Mouse (Mus musculus) lung, postnatal 0 days (tissue): Measurements from ENCODE around the gene Ogfod2. TPM values are rescaled to one million over a fixed set of nuclear protein-coding genes. Genes with fewer than 3 reads are reported as not detected.

Source experiments
- ATAC-seq: fragments of 200-750 bp; cut with Nextera tagmentation; 2 replicates; pipeline ENCODE4 v1.8.0; 2017; ENCODE audit warnings: moderate library complexity
- DNase-seq: peaks from one replicate; pipeline ENCODE4 v3.0.0-alpha.2; 2016; ENCODE audit warnings: low spot score
- H3K27ac ChIP-seq: fragments of 300-500 bp; sonication (generic); 2 replicates; pipeline ENCODE4 v1.5.1; 2014; ENCODE audit warnings: antibody characterized with exemption, mild to moderate bottlenecking, low read length, mixed read lengths
- H3K27me3 ChIP-seq: fragments of 300-500 bp; sonication (generic); replicated peaks from 2 replicates; pipeline ENCODE4 v1.6.1; 2014; ENCODE audit warnings: low read length, mixed read lengths; ENCODE audit not compliant: insufficient read depth
- H3K36me3 ChIP-seq: fragments of 300-500 bp; sonication (generic); 2 replicates; pipeline ENCODE4 v1.6.1; 2014; ENCODE audit warnings: low read length, mixed read lengths; ENCODE audit not compliant: insufficient read depth
- H3K4me1 ChIP-seq: fragments of 300-500 bp; sonication (generic); 2 replicates; pipeline ENCODE4 v1.6.1; 2014; ENCODE audit warnings: antibody characterized with exemption, low read depth, low read length, mixed read lengths; ENCODE audit not compliant: insufficient read depth
- H3K4me2 ChIP-seq: fragments of 300-500 bp; sonication (generic); replicated peaks from 2 replicates; pipeline ENCODE4 v1.6.1; 2014; ENCODE audit warnings: low read depth, mild to moderate bottlenecking, low read length, moderate library complexity, mixed read lengths
- H3K4me3 ChIP-seq: fragments of 300-500 bp; sonication (generic); 2 replicates; pipeline ENCODE4 v1.5.1; 2014; ENCODE audit warnings: low read depth, low read length
- H3K9ac ChIP-seq: fragments of 300-500 bp; sonication (generic); replicated peaks from 2 replicates; pipeline ENCODE4 v1.6.1; 2014; ENCODE audit warnings: low read depth, mild to moderate bottlenecking
- H3K9me3 ChIP-seq: fragments of 300-500 bp; sonication (generic); 2 replicates; pipeline ENCODE4 v1.6.1; 2016; ENCODE audit warnings: low read length, mixed read lengths
- CTCF ChIP-seq: IDR thresholded peaks from 2 replicates; pipeline ENCODE4 v1.5.1; 2016; ENCODE audit warnings: antibody characterized with exemption, mild to moderate bottlenecking
- EP300 ChIP-seq: IDR thresholded peaks from 2 replicates; pipeline ENCODE4 v1.6.1; 2016; ENCODE audit warnings: antibody characterized with exemption, mild to moderate bottlenecking, control low read depth
- WGBS: fragments of 180-500 bp; shearing (Covaris S2); extraction: QIAGEN DNeasy Blood & Tissue Kit; methylation state at CpG from one replicate; pipeline ENCODE4 v1.1.7; 2014; 5-methylcytosine and 5-hydroxymethylcytosine counted together
- polyA plus RNA-seq: library from polyadenylated mRNA; unstranded; fragments of >200 nt; fragmentation: Nextera tagmentation; extraction: Ambion mirVana; gene quantifications from 2 replicates; pipeline ENCODE4 v1.2.1, GENCODE M21; 2015

Gene Ogfod2
- polyA plus RNA-seq, 1 experiment from 2014 or later: 29.4 TPM

GRCm38 (mm10) chr5:124083850-124084587, 28.1 kb upstream of the Ogfod2 start:
- Histone ChIP-seq H3K4me1 (no peaks in the 10 kb centered on the region), H3K36me3 (no peaks in the 10 kb centered on the region), H3K4me2 (no peak overlapping the region), H3K27me3 (no peaks in the 10 kb centered on the region), H3K9ac (no peak overlapping the region), H3K9me3 (no peaks in the 10 kb centered on the region), H3K4me3 (no peak overlapping the region), H3K27ac (no peak overlapping the region)
- no peak for DNase-seq
- no peak for TF ChIP-seq CTCF
- no peak for TF ChIP-seq EP300
- ATAC-seq: no peak
- WGBS: 81% methylated on average over 14 of the region's 14 CpGs

GRCm38 (mm10) chr5:124084588-124085173, 27.4 kb upstream of the Ogfod2 start:
- H3K9me3 ChIP-seq: no peaks in the 10 kb centered on the region
- ATAC-seq (peak; percentile 68), DNase-seq (peak; percentile 84)
- H3K4me2 ChIP-seq: no peak overlapping the region
- no peak overlapping the region for H3K4me3 ChIP-seq
- TF ChIP-seq EP300 (no peak), CTCF (peak; percentile 100)
- H3K27ac ChIP-seq: no peak overlapping the region
- no peak overlapping the region for H3K9ac ChIP-seq
- no peaks in the 10 kb centered on the region for H3K27me3 ChIP-seq
- 40% methylated on average over 11 of the region's 11 CpGs for WGBS
- H3K4me1 ChIP-seq: no peaks in the 10 kb centered on the region
- H3K36me3 ChIP-seq: no peaks in the 10 kb centered on the region

DNA sequence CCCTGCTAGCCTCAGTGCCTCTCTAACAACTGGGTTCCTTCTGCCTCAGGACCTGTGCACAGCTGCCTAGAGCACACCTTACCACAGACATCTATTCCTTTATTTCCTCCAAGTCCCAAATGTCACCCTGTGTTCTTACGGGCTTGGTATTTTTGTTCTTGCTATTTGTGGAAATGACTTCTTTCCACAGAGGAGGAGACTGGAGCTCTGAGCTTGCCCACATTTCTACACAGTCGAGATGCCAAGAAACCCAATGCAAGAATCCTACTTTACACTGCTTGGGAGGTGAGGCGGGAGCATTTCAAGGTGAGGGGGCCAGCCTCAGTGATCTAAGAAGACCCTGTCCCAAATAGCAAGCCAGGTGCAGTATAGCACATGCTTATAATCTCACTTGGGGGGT, 26.6 kb upstream of the Ogfod2 start:
- Histone ChIP-seq H3K27ac (no peak overlapping the region), H3K4me2 (no peak overlapping the region), H3K9me3 (no peaks in the 10 kb centered on the region), H3K27me3 (no peaks in the 10 kb centered on the region), H3K36me3 (no peaks in the 10 kb centered on the region), H3K4me1 (no peaks in the 10 kb centered on the region), H3K9ac (no peak overlapping the region), H3K4me3 (no peak overlapping the region)
- TF ChIP-seq CTCF (no peak), EP300 (no peak)
- ATAC-seq (no peak), DNase-seq (no peak)
- 69% methylated on average over 3 of the region's 3 CpGs for WGBS

DNA sequence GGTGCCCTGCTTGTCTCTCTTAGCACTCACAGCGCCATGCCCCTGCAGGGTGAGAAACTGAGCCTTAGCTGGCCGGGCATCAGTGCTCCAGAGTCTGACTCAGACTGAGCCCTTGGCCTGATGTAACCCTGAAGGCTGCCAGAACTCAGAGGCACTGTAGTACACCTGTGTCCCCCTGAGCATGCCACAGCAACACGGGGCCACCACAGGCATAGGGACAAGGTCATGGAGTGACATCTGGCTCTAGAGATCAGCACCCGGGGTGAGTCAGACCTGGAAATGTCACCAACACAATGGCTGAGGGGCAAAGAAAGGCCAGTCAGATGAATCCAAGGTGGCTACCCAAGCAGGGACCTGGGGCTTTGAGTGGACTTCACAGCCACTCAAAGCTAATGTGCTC, 25.2 kb upstream of the Ogfod2 start:
- ATAC-seq (no peak), DNase-seq (no peak)
- Histone ChIP-seq H3K4me1 (no peaks in the 10 kb centered on the region), H3K27ac (no peak overlapping the region), H3K36me3 (no peaks in the 10 kb centered on the region), H3K4me2 (no peak overlapping the region), H3K9me3 (no peaks in the 10 kb centered on the region), H3K4me3 (no peak overlapping the region), H3K9ac (no peak overlapping the region), H3K27me3 (no peaks in the 10 kb centered on the region)
- WGBS: 75% methylated on average over 4 of the region's 4 CpGs
- TF ChIP-seq EP300 (no peak), CTCF (no peak)

- Histone ChIP-seq H3K4me1 (0 out of 2 replicates have a peak, but pooled peaks cover 3% of the 10 kb centered on the region), H3K27ac (no peak overlapping the region), H3K4me2 (no peak overlapping the region), H3K36me3 (no peaks in the 10 kb centered on the region), H3K4me3 (no peak overlapping the region), H3K9me3 (no peaks in the 10 kb centered on the region), H3K27me3 (no peaks in the 10 kb centered on the region), H3K9ac (no peak overlapping the region)
- TF ChIP-seq EP300 (no peak), CTCF (no peak)
- WGBS: 79% methylated on average over 23 of the region's 23 CpGs
- ATAC-seq (no peak), DNase-seq (no peak)
Observed at GRCm38 (mm10) chr5:124089868-124090267, 22.2 kb upstream of the Ogfod2 start.

GRCm38 (mm10) chr5:124091951-124092406, 20.1 kb upstream of the Ogfod2 start:
- no peak for TF ChIP-seq EP300
- no peak for TF ChIP-seq CTCF
- Histone ChIP-seq H3K4me3 (no peak overlapping the region), H3K9me3 (no peaks in the 10 kb centered on the region), H3K36me3 (no peaks in the 10 kb centered on the region), H3K27me3 (no peaks in the 10 kb centered on the region), H3K4me2 (no peak overlapping the region), H3K27ac (no peak overlapping the region), H3K9ac (no peak overlapping the region), H3K4me1 (0 out of 2 replicates have a peak, but pooled peaks cover 3% of the 10 kb centered on the region)
- DNase-seq: peak; percentile 44
- ATAC-seq: peak; percentile 21
- 29% methylated on average over 9 of the region's 9 CpGs for WGBS
